Mouse (Mus musculus) limb, embryonic 14.5 days (tissue): ENCODE data around the gene Ccdc60. TPM values are rescaled to one million over a fixed set of nuclear protein-coding genes. Genes with fewer than 3 reads are reported as not detected.
A peak's percentile ranks its signal among the peaks of the same experiment; 100 is the strongest.
"Not testable (repeated sequence)": the region's sequence is repeated elsewhere in the genome, so short reads cannot be mapped to it uniquely, and the experiment has no call there.

ENCODE experiments used
- ATAC-seq: fragments of 200-750 bp; cut with Nextera tagmentation; 2 replicates; pipeline ENCODE4 v1.8.0; 2017; ENCODE audit warnings: low read depth, moderate number of reproducible peaks, moderate TSS enrichment; ENCODE audit not compliant: low FRiP score
- DNase-seq: peaks from one replicate; pipeline ENCODE4 v3.0.0-alpha.2; 2015; ENCODE audit warnings: low spot score
- H3K27ac ChIP-seq: fragments of 300-500 bp; sonication (generic); replicated peaks from 2 replicates; pipeline ENCODE4 v1.5.1; 2014; ENCODE audit warnings: low read depth, mild to moderate bottlenecking, low read length, moderate library complexity, mixed read lengths
- H3K27me3 ChIP-seq: fragments of 300-500 bp; sonication (generic); 2 replicates; pipeline ENCODE4 v1.6.1; 2014; ENCODE audit warnings: low read length, mixed read lengths; ENCODE audit not compliant: control insufficient read depth, insufficient read depth
- H3K36me3 ChIP-seq: fragments of 300-500 bp; sonication (generic); 2 replicates; pipeline ENCODE4 v1.6.1; 2014; ENCODE audit warnings: mild to moderate bottlenecking, low read length, moderate library complexity, mixed read lengths; ENCODE audit not compliant: control insufficient read depth, insufficient read depth
- H3K4me1 ChIP-seq: fragments of 300-500 bp; sonication (generic); 2 replicates; pipeline ENCODE4 v1.6.1; 2014; ENCODE audit warnings: antibody characterized with exemption, low read length, mixed read lengths; ENCODE audit not compliant: control insufficient read depth, insufficient read depth
- H3K4me2 ChIP-seq: fragments of 300-500 bp; sonication (generic); replicated peaks from 2 replicates; pipeline ENCODE4 v1.6.1; 2014; ENCODE audit warnings: low read depth, mild to moderate bottlenecking, low read length, moderate library complexity; ENCODE audit not compliant: severe bottlenecking
- H3K4me3 ChIP-seq: fragments of 300-500 bp; sonication (generic); replicated peaks from 2 replicates; pipeline ENCODE4 v1.5.1; 2014; ENCODE audit warnings: low read length
- H3K9ac ChIP-seq: fragments of 300-500 bp; sonication (generic); 2 replicates; pipeline ENCODE4 v1.6.1; 2014; ENCODE audit warnings: mild to moderate bottlenecking, low read depth, low read length, moderate library complexity; ENCODE audit not compliant: severe bottlenecking
- H3K9me3 ChIP-seq: fragments of 300-500 bp; sonication (generic); 2 replicates; pipeline ENCODE4 v1.6.1; 2016; ENCODE audit warnings: low read length; ENCODE audit not compliant: control insufficient read depth
- POLR2A ChIP-seq: fragments of 200-500 bp; IDR thresholded peaks from 2 replicates; pipeline ENCODE4 v1.8.0; 2012; ENCODE audit warnings: inconsistent platforms, mild to moderate bottlenecking, moderate library complexity, borderline replicate concordance; ENCODE audit not compliant: insufficient read depth, insufficient read length; ENCODE audit errors: extremely low read depth
- WGBS: fragments of 180-500 bp; shearing (Covaris S2); extraction: QIAGEN DNeasy Blood & Tissue Kit; methylation state at CpG from one replicate; pipeline ENCODE4 v1.1.7; 2014; 5-methylcytosine and 5-hydroxymethylcytosine counted together
- polyA plus RNA-seq, 2 experiments: library from polyadenylated mRNA; depleted of rRNA in 1 of 2; stranded (reverse) in 1 of 2; unstranded in 1 of 2; fragments of >200 nt; fragmentation: Nextera tagmentation in 1 of 2; extraction: Ambion mirVana in 1 of 2; gene quantifications; 2 replicates each; pipeline versions ENCODE4 v1.2.1 to v1.2.3; 2012 to 2014

Ccdc60 gene
- polyA plus RNA-seq, 2 experiments: 0.80 to 1.4 TPM

- DNase-seq: no peak
- H3K27me3 ChIP-seq: no peaks in the 10 kb centered on the region
- 84% methylated on average over 8 of the region's 8 CpGs for WGBS
- TF ChIP-seq POLR2A: no peak
- no peak overlapping the region for H3K9ac ChIP-seq
- no peak overlapping the region for H3K4me3 ChIP-seq
- no peak for ATAC-seq
- no peaks in the 10 kb centered on the region for H3K36me3 ChIP-seq
- no peak overlapping the region for H3K4me2 ChIP-seq
- peaks cover 16% of the 10 kb centered on the region for H3K4me1 ChIP-seq
- no peaks in the 10 kb centered on the region for H3K9me3 ChIP-seq
- H3K27ac ChIP-seq: no peak overlapping the region
These were observed 24.9 kb upstream of the Ccdc60 start for GRCm38 (mm10) chr5:116313711-116314110.

GRCm38 (mm10) chr5:116312111-116312737 is 23.4 kb upstream of the Ccdc60 start:
- no peaks in the 10 kb centered on the region for H3K9me3 ChIP-seq
- TF ChIP-seq POLR2A: no peak
- whole genome bisulfite sequencing: 14% methylated on average over 15 of the region's 15 CpGs
- peak overlapping the region; percentile 16 for H3K4me3 ChIP-seq
- ATAC-seq: no peak
- H3K4me2 ChIP-seq: peak overlapping the region; percentile 38; the same call in 1 of the 2 replicates
- H3K36me3 ChIP-seq: no peaks in the 10 kb centered on the region
- peak; percentile 57 for DNase-seq
- no peaks in the 10 kb centered on the region for H3K27me3 ChIP-seq
- H3K27ac ChIP-seq: peak overlapping the region; percentile 34
- H3K9ac ChIP-seq: no peak overlapping the region
- H3K4me1 ChIP-seq: peaks cover 16% of the 10 kb centered on the region

DNA sequence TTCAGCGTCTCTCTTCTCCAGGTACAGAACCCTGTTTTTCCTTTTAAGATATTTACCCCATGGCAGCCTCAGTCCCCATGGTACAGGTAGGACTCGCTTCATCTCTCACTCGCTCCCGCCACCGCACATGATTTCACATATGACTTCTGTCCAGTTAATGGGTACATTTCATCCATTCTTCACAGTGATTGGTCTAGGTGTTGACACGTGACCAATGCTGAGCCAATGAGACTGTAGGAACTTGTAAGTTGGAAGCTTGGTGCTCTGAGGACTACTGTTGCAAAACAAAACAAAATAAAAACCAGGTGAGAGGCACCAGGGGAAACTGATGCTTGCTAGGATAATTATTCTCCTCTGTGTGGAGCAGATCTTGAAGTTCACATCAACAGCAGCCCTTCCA is 22.9 kb upstream of the Ccdc60 start:
- ATAC-seq: no peak
- TF ChIP-seq POLR2A: no peak
- Histone ChIP-seq H3K9me3 (no peaks in the 10 kb centered on the region), H3K36me3 (no peaks in the 10 kb centered on the region), H3K4me1 (peaks cover 16% of the 10 kb centered on the region), H3K4me2 (no peak overlapping the region), H3K4me3 (no peak overlapping the region), H3K9ac (no peak overlapping the region), H3K27ac (peak overlapping the region; percentile 34; the same call in 1 of the 2 replicates), H3K27me3 (no peaks in the 10 kb centered on the region)
- DNase-seq: no peak
- 90% methylated on average over 6 of the region's 6 CpGs for WGBS

DNA sequence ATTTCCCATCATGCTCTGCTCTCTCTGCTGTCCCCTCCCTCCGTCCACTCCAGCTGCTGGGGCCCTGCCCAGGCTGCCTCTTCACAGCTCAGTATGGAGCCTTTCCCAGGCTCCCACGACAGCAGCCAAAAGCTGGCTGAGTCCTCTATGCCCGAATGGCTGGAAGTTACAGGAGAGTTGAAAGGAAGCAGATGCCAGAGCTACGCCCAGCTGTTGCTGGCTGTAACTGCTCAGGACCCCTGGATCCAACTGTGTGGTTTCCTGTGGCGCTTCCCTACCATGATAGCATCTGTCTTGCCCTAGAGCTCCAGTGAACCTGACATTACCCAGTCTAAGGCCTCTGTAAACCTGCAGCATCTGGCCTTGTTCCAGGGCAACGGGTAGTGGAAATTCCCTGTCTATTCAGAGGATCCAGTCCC is 20.6 kb upstream of the Ccdc60 start:
- ATAC-seq (peak; percentile 80), DNase-seq (peak; percentile 73)
- no peaks in the 10 kb centered on the region for H3K27me3 ChIP-seq
- H3K36me3 ChIP-seq: no peaks in the 10 kb centered on the region
- H3K9ac ChIP-seq: no peak overlapping the region
- peak overlapping the region; percentile 73 for H3K27ac ChIP-seq
- H3K4me1 ChIP-seq: peaks cover 17% of the 10 kb centered on the region
- peak overlapping the region; percentile 28 for H3K4me2 ChIP-seq
- no peak overlapping the region for H3K4me3 ChIP-seq
- no peak for TF ChIP-seq POLR2A
- 8% methylated on average over 6 of the region's 6 CpGs for WGBS
- H3K9me3 ChIP-seq: no peaks in the 10 kb centered on the region

DNA sequence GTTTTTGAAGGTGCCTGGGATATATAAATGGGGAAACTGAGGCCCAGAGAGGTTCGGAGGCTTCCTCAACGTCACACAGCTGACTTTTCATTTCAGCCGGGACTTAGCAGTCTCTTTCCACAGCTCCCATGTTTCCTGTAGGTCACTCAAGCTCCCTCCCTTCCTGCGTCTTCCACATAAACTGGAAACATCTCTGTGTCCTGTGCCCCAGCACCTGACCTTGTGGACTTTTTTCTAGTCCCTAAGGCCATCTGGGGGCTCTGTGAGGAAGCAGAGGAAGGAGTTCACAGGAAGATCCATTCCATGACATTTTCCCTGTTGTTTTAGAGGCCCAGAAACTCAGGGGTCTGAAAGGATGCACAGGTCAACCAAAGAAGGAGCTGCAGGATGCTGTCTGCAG is 16.8 kb upstream of the Ccdc60 start:
- no peak for DNase-seq
- 86% methylated on average over 4 of the region's 4 CpGs for WGBS
- Histone ChIP-seq H3K36me3 (no peaks in the 10 kb centered on the region), H3K4me3 (no peak overlapping the region), H3K4me1 (peaks cover 29% of the 10 kb centered on the region), H3K9ac (no peak overlapping the region), H3K27me3 (no peaks in the 10 kb centered on the region), H3K9me3 (no peaks in the 10 kb centered on the region), H3K4me2 (no peak overlapping the region), H3K27ac (no peak overlapping the region)
- no peak for TF ChIP-seq POLR2A
- no peak for ATAC-seq

DNA sequence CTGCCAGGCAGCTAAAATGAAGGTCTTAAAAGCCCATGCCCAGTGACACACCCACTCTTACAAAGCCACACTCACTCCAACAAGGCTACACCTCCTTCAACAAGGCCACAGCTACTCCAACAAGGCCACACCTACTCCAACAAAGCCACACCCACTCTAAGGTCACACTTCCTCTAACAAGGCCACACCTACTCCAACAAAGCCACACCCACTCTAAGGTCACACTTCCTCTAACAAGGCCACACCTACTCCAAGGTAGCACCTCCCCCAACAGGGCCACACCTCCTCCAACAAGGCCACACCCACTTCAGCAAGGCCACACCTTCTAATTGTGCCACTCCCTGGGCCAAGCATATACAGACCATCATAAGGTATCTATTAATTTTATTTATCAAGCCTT is 16.4 kb upstream of the Ccdc60 start:
- H3K4me1 ChIP-seq: peaks cover 31% of the 10 kb centered on the region
- not testable (repeated sequence) for H3K4me3 ChIP-seq, H3K4me2 ChIP-seq, H3K9ac ChIP-seq, H3K27ac ChIP-seq, DNase-seq, H3K27me3 ChIP-seq, ATAC-seq, H3K9me3 ChIP-seq, H3K36me3 ChIP-seq
